Mouse (Mus musculus): ENCODE measurements around the gene Cd164l2. TPM values are rescaled to one million over a fixed set of nuclear protein-coding genes. Genes with fewer than 3 reads are reported as not detected.

Gene Cd164l2
- polyA plus RNA-seq, 1 experiment from 2014 or later: 0.56 TPM

DNA sequence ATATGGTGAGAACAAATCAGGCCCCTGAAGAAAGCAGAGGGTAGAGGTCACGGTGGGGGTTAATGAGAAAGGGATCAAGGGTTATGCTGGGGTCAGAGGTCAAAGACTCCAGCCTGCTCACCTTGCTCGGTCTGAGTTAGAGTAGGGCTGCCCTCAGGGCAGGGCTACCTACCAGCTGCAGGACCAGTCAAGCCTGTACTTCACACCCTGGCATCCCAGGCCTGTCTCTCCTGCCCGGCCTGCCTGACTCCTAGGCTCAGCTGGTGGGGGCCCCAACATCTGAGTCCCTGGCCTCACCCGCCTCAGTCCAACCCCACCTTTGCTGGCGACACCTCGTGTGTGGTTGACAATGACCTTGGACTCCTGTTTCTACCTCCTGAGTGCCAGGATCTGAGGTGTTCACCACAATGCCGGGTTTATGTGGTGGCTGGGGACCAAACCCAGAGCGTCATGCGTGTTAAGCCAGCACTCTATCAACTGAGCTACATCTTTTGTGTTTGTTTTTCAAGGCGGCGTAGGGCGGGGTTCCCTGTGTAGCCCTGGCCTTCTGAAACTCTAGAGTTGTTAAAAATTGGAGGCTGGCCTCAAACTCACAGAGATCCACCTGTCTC is 46.0 kb downstream of the Cd164l2 start:
- Histone ChIP-seq H3K36me3 (no peaks in the 10 kb centered on the region), H3K4me1 (no peaks in the 10 kb centered on the region), H3K27me3 (replicated peaks) (peaks cover 56% of the 10 kb centered on the region), H3K9ac (no peak overlapping the region), H3K4me3 (no peak overlapping the region), H3K4me2 (no peak overlapping the region), H3K9me3 (no peaks in the 10 kb centered on the region), H3K27ac (replicated peaks) (no peak overlapping the region)
- 78% methylated on average over 12 of the region's 12 CpGs for WGBS
- no peak for ATAC-seq (ENCODE audit: extremely low read depth, insufficient number of reproducible peaks, low FRiP score, low TSS enrichment)

DNA sequence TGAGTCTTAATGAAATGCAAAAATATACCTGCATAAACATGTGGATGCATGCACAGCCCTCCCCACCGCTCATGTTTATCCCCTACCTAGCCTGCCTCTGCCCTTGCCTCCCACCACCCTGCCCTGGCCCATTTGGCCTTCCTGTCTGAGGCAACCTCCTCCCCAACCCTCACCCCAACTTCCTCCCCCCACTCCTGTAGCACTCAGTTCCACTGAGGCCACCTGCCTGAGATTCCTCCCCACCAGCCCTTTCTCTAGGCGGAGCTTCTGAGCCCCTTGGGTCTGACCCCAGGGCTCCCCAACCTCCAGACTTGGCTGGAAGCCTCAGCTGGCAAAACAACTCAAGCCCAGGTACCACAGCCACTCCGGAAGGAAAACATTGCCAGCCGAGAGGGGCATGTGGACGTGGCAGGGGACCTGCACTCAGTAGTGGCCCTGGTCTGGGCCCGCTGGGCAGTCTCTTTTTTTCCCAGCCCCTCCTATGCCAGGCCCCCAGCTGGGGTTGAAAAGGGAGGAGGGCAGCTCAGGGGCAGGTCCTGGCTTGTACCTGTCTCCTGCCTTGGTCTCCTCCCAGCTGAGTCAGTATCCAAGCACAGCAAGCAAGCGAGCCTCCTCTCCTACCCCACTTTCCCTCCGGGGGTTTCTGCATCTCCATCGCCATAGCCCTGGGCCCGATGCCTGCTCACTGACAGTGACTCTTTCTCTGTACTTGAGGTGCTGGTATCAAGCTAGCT is 49.9 kb downstream of the Cd164l2 start:
- no peak for ATAC-seq (ENCODE audit: extremely low read depth, insufficient number of reproducible peaks, low FRiP score, low TSS enrichment)
- H3K27ac ChIP-seq (replicated peaks): no peak overlapping the region
- no peak overlapping the region for H3K9ac ChIP-seq
- H3K27me3 ChIP-seq (replicated peaks): peaks cover 18% of the 10 kb centered on the region
- H3K4me1 ChIP-seq: no peaks in the 10 kb centered on the region
- H3K4me2 ChIP-seq: no peak overlapping the region
- 49% methylated on average over 10 of the region's 10 CpGs for WGBS
- H3K4me3 ChIP-seq: no peak overlapping the region
- H3K9me3 ChIP-seq: no peaks in the 10 kb centered on the region
- peaks cover 35% of the 10 kb centered on the region for H3K36me3 ChIP-seq

DNA sequence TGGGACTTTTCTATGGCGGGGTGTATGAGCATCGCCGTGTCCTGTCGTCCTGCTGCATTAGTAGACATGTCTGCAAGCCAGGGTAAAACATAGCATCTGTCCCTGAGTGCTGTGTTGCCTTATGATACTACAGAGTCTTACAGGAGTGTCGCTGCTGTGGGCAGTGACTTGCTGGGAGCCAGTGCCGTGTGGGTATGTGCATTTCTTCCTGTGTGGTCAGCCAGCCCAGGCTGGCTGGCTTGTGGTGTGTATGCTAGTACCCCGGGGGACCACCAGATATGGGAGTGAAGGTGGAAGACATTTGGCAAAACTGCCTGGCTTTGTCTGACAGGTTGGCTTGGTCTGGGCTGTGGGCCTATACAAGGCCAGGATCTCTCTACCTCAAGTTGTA is 50.4 kb downstream of the Cd164l2 start:
- no peak overlapping the region for H3K4me3 ChIP-seq
- H3K4me2 ChIP-seq: no peak overlapping the region
- no peaks in the 10 kb centered on the region for H3K4me1 ChIP-seq
- no peak for ATAC-seq (ENCODE audit: extremely low read depth, insufficient number of reproducible peaks, low FRiP score, low TSS enrichment)
- H3K27ac ChIP-seq (replicated peaks): no peak overlapping the region
- 62% methylated on average over 7 of the region's 7 CpGs for WGBS
- H3K9me3 ChIP-seq: no peaks in the 10 kb centered on the region
- H3K9ac ChIP-seq: no peak overlapping the region
- peaks cover 41% of the 10 kb centered on the region for H3K36me3 ChIP-seq
- peaks cover 12% of the 10 kb centered on the region for H3K27me3 ChIP-seq (replicated peaks)

DNA sequence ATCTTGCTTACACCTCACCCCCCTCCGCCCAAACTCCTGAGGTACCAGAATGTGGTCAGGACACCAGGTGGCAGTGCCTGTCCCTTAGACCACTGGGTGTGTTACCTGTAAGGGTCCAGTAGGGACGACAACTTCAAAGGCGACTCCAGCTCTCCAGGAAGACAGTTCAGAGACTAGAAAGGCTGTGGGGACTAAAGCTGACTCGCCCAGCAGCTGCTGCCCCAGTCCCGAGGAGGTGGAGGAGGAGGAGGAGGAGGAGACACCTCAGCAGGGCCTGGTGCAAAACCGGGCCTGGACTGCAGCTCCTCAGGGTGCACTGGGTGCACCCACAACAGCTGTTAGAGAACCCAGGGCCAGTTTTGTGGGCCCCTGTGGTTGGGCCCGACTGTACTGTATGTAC is 51.0 kb downstream of the Cd164l2 start, which contains the start of gene Sytl1:
TSS of gene Sytl1 (minus strand) at position 232 of the 400 bp plus-strand sequence.
- Histone ChIP-seq H3K36me3 (peaks cover 46% of the 10 kb centered on the region), H3K27ac (replicated peaks) (no peak within 1 kb of the TSS), H3K4me2 (no peak within 1 kb of the TSS), H3K4me3 (no peak within 1 kb of the TSS), H3K9ac (no peak within 1 kb of the TSS), H3K9me3 (no peaks in the 10 kb centered on the region), H3K27me3 (replicated peaks) (peaks cover 7% of the 10 kb centered on the region), H3K4me1 (no peaks in the 10 kb centered on the region)
- 38% methylated on average over 7 of the region's 7 CpGs for WGBS
- no peak for ATAC-seq (ENCODE audit: extremely low read depth, insufficient number of reproducible peaks, low FRiP score, low TSS enrichment)

DNA sequence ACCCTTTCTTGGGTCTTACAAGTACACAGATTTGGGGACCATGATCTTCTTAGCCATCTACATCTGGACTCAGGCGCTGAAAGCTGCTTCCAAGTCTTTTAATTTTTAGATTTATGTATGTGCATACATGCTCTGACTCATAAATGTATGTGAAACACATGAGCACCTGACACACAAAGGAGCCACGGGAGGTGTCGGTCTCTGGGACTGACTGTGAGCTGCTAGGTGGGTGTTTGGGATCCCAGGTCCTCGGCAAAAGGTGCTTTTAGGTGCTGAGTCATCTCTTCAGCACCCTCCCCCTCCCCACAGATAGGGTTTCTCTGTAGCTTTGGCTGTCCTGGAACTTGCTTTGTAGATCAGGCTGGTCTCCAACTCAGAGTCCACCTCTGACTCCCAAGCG is 51.8 kb downstream of the Cd164l2 start:
- Histone ChIP-seq H3K36me3 (peaks cover 54% of the 10 kb centered on the region), H3K9me3 (no peaks in the 10 kb centered on the region)
- WGBS: 86% methylated on average over 5 of the region's 5 CpGs

DNA sequence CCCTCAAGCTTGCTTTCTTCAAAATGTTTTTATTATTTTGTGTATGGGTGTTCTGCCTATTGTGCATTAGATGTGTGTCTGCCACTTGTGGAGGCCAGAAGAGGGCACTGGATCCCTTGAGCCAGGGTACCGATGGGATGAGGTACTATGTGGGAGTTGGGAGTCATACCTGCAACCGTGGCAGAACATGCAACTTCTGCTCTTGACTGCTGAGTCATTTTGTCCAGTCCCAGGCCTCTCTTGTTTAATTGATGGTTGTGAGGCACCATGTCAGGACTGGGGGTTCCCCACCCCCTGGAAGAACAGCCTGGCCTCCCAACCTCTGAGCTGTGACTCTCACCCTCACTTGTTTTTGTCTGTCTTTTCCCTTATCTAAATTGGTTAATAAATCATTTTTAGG is 52.6 kb downstream of the Cd164l2 start:
- H3K9ac ChIP-seq: no peak overlapping the region
- H3K27ac ChIP-seq (replicated peaks): no peak overlapping the region
- no peak for ATAC-seq (ENCODE audit: extremely low read depth, insufficient number of reproducible peaks, low FRiP score, low TSS enrichment)
- 94% methylated on average over 2 of the region's 2 CpGs for WGBS
- no peak overlapping the region for H3K4me3 ChIP-seq
- no peaks in the 10 kb centered on the region for H3K4me1 ChIP-seq
- H3K27me3 ChIP-seq (replicated peaks): 0 out of 2 replicates have a peak, but pooled peaks cover 4% of the 10 kb centered on the region
- no peaks in the 10 kb centered on the region for H3K9me3 ChIP-seq
- no peak overlapping the region for H3K4me2 ChIP-seq
- peaks cover 62% of the 10 kb centered on the region for H3K36me3 ChIP-seq

More for the DNA sequence above, 51.8 kb downstream of the Cd164l2 start:
- Histone ChIP-seq H3K9ac (no peak overlapping the region), H3K27me3 (replicated peaks) (peaks cover 4% of the 10 kb centered on the region; the same call in 1 of the 2 replicates), H3K4me2 (no peak overlapping the region), H3K4me1 (no peaks in the 10 kb centered on the region), H3K27ac (replicated peaks) (no peak overlapping the region), H3K4me3 (no peak overlapping the region)
- no peak for ATAC-seq (ENCODE audit: extremely low read depth, insufficient number of reproducible peaks, low FRiP score, low TSS enrichment)

DNA sequence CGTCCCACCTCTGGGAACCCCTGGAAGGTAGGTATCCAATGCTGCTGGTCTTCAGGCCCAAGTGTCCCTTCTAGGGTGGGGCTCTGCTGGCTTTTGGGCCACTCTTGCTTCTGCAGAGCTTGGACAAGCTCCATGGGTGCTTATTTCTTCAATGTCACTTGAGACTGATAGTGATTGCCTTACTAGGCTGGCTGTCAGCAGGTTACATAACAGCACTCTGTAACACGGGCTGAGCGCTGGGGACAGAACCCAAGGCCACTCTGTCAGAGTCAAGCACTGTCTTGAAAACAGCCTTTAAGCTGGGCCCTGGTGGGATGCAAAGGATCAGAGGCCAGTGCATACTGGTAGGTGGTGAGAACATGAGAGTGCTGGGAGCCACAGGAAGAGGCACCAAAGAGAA is 53.4 kb downstream of the Cd164l2 start:
- WGBS: 88% methylated on average over 3 of the region's 3 CpGs
- Histone ChIP-seq H3K27me3 (replicated peaks) (0 out of 2 replicates have a peak, but pooled peaks cover 4% of the 10 kb centered on the region), H3K9me3 (no peaks in the 10 kb centered on the region), H3K27ac (replicated peaks) (no peak overlapping the region), H3K4me2 (no peak overlapping the region), H3K9ac (no peak overlapping the region), H3K4me1 (no peaks in the 10 kb centered on the region), H3K36me3 (peaks cover 70% of the 10 kb centered on the region), H3K4me3 (no peak overlapping the region)
- ATAC-seq (ENCODE audit: extremely low read depth, insufficient number of reproducible peaks, low FRiP score, low TSS enrichment): no peak

DNA sequence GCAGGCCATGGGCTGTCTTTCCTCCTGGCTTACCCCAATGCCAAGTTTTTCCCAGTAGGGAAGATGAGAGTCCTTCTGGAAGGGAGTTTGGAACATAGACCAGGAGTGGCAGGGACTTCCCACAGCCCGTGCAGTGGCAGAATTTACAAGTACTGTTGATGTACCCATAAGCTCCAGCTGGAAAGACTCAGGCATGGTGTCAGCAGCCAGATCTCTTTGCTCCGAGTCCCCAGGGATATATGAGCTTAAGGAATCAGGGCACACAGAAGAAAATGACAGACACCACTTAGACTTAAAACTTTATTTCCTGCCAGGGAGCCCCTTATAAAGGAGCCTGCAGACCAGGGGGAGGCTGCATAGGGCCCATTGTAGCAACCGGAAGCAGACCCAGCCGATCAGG is 53.8 kb downstream of the Cd164l2 start:
- 0 out of 2 replicates have a peak, but pooled peaks cover 4% of the 10 kb centered on the region for H3K27me3 ChIP-seq (replicated peaks)
- WGBS: 85% methylated on average over 4 of the region's 4 CpGs

DNA sequence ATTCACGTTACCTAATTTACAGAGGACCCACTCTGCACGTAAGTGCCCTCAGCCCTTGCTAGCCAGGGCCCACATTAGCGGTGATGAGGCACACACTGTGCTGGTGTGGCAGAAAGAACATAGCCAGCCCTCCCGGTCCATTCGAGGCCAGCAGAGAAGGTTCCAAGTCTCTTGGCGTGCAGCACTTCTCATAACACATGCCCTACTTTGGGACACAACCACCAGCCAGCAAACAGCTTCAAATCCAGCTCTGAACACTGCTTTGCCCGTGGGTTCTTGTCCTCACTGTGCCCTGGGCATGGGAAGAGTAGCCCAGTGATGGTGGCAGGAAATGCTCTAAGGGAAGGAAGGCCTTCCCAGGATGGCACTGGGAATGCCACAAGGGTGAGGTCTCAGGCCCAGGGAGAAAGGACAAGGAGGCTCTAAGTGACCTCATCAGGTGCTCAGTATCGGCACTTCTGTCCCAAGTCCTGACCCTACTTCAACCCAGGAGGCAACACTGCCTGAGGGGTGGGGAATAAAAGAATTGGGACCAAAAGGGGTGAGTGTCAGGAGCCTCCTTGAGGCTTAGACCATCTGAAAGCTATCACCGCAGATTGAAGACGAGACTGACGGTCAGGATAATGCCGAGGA is 54.4 kb downstream of the Cd164l2 start:
- WGBS: 86% methylated on average over 12 of the region's 12 CpGs
- peaks cover 74% of the 10 kb centered on the region for H3K36me3 ChIP-seq
- no peak overlapping the region for H3K4me3 ChIP-seq
- no peaks in the 10 kb centered on the region for H3K4me1 ChIP-seq
- no peak overlapping the region for H3K27ac ChIP-seq (replicated peaks)
- H3K27me3 ChIP-seq (replicated peaks): no peaks in the 10 kb centered on the region
- H3K9ac ChIP-seq: no peak overlapping the region
- H3K4me2 ChIP-seq: no peak overlapping the region
- H3K9me3 ChIP-seq: no peaks in the 10 kb centered on the region
- ATAC-seq (ENCODE audit: extremely low read depth, insufficient number of reproducible peaks, low FRiP score, low TSS enrichment): no peak

More for the DNA sequence above, 53.8 kb downstream of the Cd164l2 start:
- H3K9me3 ChIP-seq: no peaks in the 10 kb centered on the region
- H3K36me3 ChIP-seq: peaks cover 74% of the 10 kb centered on the region
- H3K4me2 ChIP-seq: no peak overlapping the region
- no peak overlapping the region for H3K4me3 ChIP-seq
- H3K9ac ChIP-seq: no peak overlapping the region
- H3K27ac ChIP-seq (replicated peaks): no peak overlapping the region
- no peaks in the 10 kb centered on the region for H3K4me1 ChIP-seq
- no peak for ATAC-seq (ENCODE audit: extremely low read depth, insufficient number of reproducible peaks, low FRiP score, low TSS enrichment)

DNA sequence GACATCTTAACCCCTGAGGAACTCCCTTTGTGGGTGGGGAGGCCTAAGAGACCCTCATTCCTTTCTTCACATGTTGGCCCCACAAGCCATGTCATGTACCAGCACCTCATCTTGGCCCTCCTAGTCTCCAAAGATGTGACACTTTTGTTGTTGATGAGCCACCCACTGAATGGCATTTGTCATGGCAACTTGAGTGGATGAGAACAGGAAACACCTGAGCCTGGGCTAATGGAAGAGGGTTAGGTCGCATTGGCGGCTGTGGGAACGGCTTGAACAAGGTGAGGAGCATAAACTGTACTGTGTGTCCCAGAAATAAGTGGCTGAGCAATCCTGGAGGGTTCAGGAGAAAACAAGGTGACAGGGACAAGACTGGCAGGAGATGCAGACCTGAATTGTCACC is 57.0 kb downstream of the Cd164l2 start:
- Histone ChIP-seq H3K4me2 (no peak overlapping the region), H3K4me3 (no peak overlapping the region), H3K9me3 (no peaks in the 10 kb centered on the region), H3K4me1 (no peaks in the 10 kb centered on the region), H3K27ac (replicated peaks) (no peak overlapping the region), H3K27me3 (replicated peaks) (no peaks in the 10 kb centered on the region), H3K9ac (no peak overlapping the region), H3K36me3 (peaks cover 69% of the 10 kb centered on the region)
- ATAC-seq (ENCODE audit: extremely low read depth, insufficient number of reproducible peaks, low FRiP score, low TSS enrichment): no peak
- 88% methylated on average over 3 of the region's 3 CpGs for WGBS

DNA sequence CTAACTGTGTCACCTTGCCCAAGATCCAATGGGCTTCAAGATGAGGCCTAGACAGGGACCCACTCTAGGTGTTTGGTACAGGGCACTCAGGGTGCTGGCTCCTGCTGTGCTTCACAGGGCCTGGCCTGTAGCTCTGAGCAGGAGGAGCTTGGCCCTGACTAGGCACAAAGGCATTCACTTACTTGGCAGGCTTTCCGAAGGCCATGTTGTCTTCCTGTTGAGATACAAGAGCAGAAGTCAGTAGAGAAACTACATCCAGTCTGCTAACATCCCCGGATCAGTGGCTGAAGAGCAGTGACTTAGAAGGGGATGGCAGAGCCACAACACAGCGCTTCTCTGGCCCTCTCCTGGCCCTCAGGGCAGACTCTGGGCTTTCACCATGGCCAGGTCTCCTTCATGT is 57.7 kb downstream of the Cd164l2 start:
- no peak for ATAC-seq (ENCODE audit: extremely low read depth, insufficient number of reproducible peaks, low FRiP score, low TSS enrichment)
- Histone ChIP-seq H3K36me3 (peaks cover 69% of the 10 kb centered on the region), H3K27ac (replicated peaks) (no peak overlapping the region), H3K4me1 (no peaks in the 10 kb centered on the region), H3K27me3 (replicated peaks) (no peaks in the 10 kb centered on the region), H3K4me3 (no peak overlapping the region), H3K9ac (no peak overlapping the region), H3K4me2 (no peak overlapping the region), H3K9me3 (no peaks in the 10 kb centered on the region)
- 81% methylated on average over 3 of the region's 3 CpGs for WGBS
